Mouse (Mus musculus) neural tube, embryonic 10.5 days (tissue): Measurements from ENCODE around the gene Papss1.

ENCODE experiments used
- DNase-seq: peaks from one replicate; pipeline ENCODE4 v3.0.0-alpha.2; 2017; ENCODE audit warnings: low spot score; ENCODE audit errors: extremely low spot score

Gene Papss1

GRCm38 (mm10) chr3:131581096-131581495, 16.5 kb downstream of the Papss1 start:
- no peak for DNase-seq

- DNase-seq = no peak
Observed at GRCm38 (mm10) chr3:131586818-131587217, 22.2 kb downstream of the Papss1 start.

DNA sequence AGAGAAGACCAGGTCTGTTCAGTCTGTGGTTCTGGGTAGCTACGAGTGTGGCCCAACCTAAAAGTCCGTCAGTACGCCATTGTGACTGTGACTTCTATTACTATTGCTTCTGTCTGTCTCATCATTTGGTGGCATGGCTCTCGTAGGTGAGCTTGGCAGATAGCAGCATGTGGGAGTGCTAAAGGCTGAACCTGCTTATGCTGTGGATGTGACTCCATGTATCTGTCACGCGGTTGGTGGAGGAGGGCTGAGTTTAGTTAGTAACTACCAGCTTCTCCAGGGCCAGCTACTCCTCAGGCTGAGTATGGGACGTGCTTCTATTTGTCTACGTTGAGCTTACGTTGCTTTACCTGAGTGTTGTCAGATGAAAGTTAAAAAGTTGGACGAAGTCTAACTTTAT, 23.4 kb downstream of the Papss1 start:
- DNase-seq = no peak

- no peak for DNase-seq
Observed at GRCm38 (mm10) chr3:131593143-131593798, 28.7 kb downstream of the Papss1 start.

- DNase-seq = no peak
Observed at GRCm38 (mm10) chr3:131594361-131594760, 29.8 kb downstream of the Papss1 start.

GRCm38 (mm10) chr3:131595546-131596245, 31.1 kb downstream of the Papss1 start:
- no peak for DNase-seq

DNA sequence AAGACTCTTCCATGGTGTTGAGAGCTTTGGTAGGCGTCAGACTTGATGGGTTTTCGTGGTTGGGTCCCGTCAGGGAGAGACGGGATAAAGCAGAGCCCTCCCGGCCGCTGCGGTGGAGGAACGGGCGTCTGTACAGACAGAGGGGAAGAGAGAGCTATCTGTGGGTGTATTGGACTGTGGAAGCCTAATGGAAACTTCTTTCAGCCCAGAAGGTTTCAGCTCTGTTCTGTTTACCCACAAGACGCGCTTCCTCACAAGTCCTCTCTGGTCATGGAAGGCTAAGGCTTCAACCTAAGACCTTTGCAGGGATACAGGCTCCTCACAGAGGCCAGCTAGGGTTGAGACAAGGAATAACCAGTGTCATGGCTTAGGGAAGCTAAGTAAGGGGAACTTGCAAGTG, 36.2 kb downstream of the Papss1 start:
- no peak for DNase-seq

GRCm38 (mm10) chr3:131601366-131601765, 36.8 kb downstream of the Papss1 start:
- DNase-seq = no peak

DNA sequence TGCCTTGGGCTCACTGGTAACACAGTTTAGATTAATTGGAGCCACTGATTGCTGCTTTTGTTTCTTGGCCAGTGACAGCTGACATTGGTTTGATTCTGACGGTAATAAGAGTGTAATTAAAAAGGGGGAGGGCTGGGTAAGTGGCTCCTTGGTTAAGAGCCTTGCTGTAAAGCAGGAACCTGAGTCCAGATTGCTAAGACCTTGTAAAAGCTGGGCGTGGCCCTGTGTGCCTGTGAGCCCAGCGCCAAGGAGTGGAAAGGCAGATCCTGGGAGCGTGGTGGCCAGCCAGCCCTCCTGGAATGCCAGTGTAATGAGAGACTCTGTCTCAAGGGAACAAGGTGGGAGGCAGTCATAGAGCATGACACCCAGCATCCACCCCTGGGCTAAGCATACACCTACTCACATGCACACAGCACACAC, 38.4 kb downstream of the Papss1 start:
- no peak for DNase-seq

DNA sequence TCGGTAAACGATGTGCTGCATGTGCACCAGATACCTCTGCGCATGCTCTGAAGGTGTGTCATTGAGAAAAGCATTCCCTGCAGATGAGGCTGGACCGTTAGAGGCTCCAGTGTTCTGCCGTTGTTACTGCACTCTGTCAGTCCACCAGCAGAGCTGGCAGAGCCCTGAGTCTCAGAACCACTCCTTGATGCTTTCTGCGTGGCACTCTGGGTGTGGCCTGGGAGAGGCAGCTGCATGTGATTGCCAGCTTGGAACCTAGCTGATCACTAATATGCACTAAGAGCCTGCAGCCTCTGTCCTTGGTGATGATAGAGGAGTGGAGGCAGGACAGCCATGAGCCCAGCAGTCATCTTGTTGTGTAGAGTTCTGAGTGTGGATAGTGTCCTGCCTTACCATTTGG, 43.5 kb downstream of the Papss1 start:
- DNase-seq = no peak

GRCm38 (mm10) chr3:131609651-131610050, 45.1 kb downstream of the Papss1 start:
- no peak for DNase-seq

- no peak for DNase-seq
Observed at GRCm38 (mm10) chr3:131610595-131610994, 46.0 kb downstream of the Papss1 start.

- no peak for DNase-seq
Observed at GRCm38 (mm10) chr3:131612847-131613246, 48.3 kb downstream of the Papss1 start.

DNA sequence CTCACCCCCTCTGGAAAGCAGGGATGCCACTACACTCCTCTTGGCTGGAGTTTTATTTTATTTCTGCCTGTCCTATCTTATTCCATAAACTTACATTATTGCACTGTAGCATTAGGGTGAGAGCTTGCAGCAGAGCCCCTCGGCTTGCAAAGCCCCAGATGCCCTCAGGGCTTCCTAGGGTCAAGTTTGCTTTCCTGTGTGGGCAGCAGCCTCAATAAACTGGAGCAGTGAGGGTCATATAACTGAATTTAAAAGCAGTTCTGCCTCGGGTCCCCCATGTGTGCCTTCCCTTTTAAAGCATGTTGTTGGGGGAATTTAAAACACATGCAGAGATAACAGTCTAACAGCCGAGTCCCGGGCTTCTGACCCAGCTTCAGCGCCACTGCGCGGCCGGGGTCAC, 49.5 kb downstream of the Papss1 start:
- DNase-seq = no peak

DNA sequence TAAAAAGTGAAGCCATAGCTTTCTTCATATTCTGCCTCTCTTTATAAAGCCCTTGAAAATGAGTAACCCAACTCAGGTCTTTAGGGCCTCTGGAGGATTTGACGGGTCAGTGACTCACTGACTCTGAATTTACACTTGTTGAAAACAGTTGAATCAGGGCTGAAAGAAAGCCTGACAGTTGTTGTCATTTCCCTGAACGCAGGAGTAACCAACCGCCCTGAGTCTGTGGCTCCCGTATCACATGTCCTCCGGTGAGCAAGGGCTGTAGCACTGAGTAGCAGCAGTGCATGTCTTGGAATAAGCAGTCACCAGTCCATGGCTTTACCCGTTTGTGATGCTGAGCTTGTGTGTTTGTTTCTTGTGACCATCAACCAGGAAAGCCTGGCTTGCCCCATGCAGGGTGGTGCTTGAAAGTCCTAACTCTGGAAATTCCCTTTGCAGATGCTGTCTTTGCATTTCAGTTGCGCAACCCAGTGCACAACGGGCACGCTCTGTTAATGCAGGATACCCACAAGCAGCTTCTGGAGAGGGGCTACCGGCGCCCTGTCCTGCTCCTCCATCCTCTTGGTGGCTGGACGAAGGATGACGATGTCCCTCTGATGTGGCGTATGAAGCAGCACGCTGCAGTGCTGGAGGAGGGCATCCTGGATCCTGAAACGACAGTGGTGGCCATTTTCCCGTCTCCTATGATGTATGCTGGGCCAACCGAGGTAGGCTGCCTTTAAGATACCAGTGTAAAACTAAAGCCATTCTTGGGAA, 54.2 kb downstream of the Papss1 start:
- no peak for DNase-seq

GRCm38 (mm10) chr3:131623208-131623607, 58.6 kb downstream of the Papss1 start:
- DNase-seq = no peak

DNA sequence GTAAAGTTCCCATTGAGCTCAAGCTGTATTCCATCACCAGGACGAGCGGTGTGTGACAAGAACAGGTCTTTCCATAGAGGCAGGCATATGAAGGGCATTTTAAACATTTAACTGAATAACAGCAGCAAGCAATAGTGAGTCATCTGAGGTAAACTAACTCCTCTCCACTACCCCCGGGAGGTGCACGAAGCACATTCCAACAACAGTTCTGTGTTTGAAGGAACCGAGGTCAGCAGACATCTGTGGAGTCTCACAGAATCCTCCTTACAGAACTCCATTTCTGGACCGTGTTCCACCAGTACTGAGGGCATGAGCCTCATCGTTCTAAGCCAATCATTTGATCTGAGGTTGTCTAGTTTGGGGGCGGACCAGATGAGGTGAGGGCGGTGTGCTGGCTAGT, 59.5 kb downstream of the Papss1 start:
- no peak for DNase-seq

DNA sequence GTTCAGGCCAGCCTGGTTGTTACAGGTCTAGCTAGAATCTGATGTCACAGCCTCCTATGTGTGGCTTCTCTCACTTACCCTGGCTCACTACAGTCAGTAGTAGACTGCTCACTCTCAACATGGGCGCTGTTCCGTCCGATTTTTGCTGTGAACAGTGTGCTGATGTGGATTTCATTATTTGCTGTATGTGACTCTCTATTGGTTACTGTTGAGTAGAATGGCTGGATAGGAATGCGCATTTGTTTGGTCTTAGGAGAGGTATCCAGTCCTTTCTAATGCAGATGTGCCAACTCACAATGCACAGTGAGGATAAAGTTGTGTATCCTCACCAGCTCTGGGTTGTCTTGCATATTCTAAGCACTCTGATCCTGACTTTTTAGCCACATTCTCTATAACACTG, 62.9 kb downstream of the Papss1 start:
- no peak for DNase-seq

DNA sequence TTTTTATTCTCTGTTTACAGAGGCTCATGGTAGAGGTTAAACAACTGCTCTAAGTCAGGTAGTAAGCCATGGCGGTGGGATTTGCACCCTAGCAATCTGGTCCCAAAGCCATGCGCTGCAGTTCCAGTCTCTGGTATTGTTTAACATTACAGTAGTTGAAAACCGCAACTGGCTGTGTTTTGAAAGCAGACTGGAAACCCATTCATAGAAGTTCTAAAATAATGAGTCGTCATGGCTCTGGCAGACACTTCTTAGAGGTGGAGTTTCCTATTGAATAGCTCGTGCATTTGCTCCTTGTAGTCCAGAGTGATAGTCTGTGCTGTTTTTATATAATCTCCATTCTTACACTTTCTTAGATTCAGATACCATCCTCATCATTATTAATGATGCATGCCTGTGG, 63.7 kb downstream of the Papss1 start:
- no peak for DNase-seq

DNA sequence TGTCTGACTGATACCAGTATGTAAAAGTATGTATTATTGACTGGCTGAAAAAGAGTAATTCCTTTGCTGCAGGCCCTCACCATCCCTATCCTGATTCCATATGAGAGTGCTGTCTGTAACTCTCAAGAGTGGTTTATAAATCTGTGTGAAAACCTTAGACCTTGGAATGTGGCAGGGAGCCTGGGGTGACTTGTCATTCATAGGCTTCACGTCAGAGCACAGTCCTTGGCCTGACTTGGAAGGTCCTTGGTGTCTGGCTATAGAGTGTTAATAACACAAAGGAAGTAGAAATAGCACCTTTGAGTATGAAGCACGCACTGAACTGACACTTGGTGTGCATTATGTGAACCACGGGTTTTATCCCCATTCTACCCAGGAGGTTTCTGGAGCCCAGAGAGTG, 64.4 kb downstream of the Papss1 start:
- no peak for DNase-seq

- no peak for DNase-seq
Observed at GRCm38 (mm10) chr3:131630407-131631317, 66.1 kb downstream of the Papss1 start.
